Mouse (Mus musculus): Measurements from ENCODE around the gene Olfr319.

DNA sequence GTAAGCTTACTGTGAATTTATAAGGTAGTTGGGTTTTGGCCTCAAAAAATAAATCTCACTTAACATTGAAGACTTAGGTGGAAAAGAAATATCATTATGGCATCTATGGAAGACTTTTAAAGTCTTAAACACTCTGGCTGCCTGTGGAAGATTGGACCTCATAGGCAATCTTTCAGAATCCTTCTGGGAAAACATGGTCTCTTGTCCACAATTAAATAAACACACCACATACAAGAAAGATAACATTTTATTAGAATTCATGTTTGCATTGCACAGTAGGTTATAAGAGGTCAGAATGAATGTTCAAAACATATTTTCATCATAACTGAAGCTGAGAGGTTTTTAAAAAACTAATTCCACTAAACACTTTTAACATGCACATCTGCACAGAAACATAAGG, 25.0 kb downstream of the Olfr319 start, which contains the start of gene Olfr318:
- TF ChIP-seq CTCF (IDR thresholded peaks at IDR 0.05) (no peak), POLR2A (IDR thresholded peaks at IDR 0.05; ENCODE audit: insufficient read depth, low read depth, low read length) (no peak), EP300 (IDR thresholded peaks at IDR 0.05; ENCODE audit: insufficient read depth, low read depth, low read length) (no peak)

Data from heart, adult 2 months (tissue).